Mouse (Mus musculus): ENCODE measurements around the gene Stk32c.

Gene Stk32c

DNA sequence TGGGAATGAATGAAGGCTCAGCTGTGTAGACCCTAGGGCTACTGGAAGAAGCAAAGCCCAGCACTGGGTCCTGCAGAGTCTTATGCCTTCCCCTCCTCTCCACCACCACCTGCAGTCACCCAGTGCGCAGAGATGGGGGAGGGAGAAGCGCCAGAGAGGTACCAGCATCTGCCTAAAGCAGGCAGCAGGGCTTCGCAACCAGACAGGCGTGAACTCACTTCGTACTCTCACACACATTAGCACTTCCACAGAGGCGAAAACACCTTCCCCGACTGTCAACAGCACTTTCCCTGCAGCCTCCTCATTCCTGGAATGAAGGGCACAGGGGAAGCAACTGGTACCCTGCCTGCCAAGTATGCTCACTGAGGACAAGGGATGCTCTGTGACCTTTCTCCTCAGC is 63.7 kb downstream of the Stk32c start:
- DNase-seq (ENCODE audit: extremely low read depth, insufficient read length, low spot score) = no peak

DNA sequence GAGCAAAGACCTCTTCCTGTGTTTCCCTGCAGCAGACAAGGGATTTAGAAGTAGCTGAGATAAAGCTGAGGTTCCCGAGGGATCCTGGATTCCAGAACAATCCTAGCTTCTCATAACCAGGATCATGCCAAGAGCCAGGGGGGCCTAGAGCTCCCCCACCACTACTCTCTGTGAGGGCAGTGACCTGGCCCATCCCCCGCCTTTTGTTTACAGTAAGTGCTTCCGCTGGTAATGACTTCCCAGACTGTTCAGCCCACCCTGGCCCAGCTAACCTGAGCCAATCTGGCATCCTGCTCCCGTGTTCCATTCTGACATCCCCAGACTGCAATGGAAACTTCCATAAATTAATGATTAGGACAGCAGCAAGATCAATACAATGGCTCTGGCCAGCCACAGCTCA is 65.7 kb downstream of the Stk32c start:
- DNase-seq (ENCODE audit: extremely low read depth, insufficient read length, low spot score) = no peak

DNA sequence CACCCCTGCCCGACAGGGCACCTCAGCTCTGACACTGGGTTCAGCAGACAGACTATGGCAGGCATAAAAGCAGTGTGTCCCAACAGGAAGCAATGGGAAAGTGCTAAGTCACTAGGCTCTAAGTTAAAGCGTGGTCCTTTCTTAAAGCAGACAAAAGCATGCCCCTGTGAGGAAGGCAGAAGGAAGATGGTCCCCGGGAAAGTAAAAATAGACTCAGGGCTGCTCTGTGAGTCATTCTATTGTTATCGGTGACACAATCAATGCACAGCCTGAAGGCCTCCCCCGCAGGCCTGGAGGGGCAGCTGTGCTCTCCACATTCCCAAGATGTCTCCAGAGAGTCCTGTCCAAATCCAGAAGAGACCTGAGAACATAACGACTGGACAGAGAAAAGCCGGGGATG is 67.2 kb downstream of the Stk32c start:
- no peak for DNase-seq (ENCODE audit: extremely low read depth, insufficient read length, low spot score)

DNA sequence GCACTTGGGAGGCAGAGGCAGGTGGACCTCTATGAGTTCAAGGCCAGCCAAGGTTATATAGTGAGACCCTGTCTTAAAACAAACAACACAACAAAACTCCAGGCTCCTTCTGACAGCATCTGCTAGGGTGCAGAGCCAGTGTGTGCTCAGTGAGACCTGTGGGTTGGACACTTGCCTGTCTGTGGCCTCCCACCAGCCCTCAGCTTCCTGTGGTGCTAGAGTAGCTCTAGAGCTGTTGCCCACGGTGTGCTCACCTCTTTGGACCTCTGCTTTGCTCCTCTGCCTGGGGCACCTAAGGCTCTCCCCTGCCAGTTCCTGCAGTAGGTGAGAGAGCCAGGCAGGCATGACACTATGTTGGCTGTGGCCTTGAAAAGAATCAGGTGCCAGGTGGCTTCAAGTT is 69.3 kb downstream of the Stk32c start:
- no peak for DNase-seq (ENCODE audit: extremely low read depth, insufficient read length, low spot score)

DNA sequence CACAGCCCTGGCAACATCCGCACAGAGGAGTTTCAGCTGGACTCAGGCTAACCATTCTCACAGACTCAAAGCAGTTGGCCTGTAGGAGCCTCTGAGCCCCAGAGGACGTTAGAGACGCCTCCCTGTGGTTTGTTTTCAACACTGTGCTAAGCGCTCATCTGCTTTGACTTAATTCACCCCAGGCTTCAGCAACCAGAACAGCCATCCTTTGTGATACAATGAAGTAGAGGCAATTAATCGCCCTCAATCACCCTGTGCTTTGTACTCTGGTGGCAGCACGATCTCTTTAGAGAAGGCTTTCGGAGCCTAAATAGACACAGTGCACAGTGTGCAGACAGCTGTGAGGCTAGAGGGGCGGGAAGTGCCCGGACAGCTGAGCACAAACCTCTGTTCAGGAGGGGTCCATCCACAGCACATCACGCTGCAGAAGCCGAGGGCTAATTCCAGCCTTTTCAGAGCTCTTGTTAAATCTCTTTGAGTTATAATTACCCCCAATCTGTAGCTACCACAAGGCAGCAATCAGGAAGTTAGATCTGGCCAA is 73.1 kb downstream of the Stk32c start:
- no peak for DNase-seq (ENCODE audit: extremely low read depth, insufficient read length, low spot score)

DNA sequence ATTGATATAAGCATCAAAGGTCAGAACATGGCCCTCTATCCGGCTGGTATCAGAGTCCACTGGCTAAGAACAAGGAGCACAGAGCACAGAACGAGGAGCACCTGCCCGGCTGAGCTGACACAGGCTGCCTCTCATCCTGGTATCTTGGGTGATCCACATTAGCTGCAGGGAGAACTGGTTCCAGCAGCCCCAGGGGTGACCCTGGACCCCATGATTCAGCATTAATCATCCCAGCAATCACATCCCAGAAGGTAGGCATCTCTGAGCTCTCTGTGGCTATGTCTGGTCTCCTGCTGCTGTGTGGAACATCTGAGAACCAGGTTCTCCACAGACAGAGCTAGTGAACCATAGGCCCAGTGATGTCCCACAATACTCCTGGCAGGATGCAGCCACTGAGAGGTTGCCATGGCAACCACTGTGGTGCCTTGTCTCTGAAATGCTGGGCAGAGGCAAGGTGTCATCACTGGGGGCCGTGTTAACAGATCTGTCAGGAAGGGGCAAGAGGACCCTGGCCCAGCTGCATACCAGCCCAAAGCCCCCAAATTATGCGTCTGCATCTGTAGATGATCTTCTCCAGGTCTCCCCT is 76.1 kb downstream of the Stk32c start:
- no peak for DNase-seq (ENCODE audit: extremely low read depth, insufficient read length, low spot score)

DNA sequence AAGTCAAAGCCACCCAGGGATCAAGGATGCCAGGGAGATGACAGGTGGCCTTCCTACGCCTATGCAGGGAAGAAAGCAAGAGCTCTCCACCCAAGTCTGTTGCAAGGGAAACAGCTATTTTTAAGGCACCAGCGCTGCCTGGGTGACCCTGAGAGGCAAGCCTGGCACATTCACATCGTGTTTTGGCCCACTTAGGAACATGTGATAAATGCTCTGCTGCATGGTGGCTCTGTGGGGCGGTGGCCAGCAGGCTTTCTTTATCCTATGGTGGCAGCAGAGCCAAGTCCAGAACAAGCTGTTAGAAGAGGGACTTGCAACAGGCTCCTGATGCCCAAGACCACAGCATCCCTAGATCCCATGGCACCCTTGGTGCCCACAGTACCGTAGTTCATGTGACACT is 77.9 kb downstream of the Stk32c start:
- no peak for DNase-seq (ENCODE audit: extremely low read depth, insufficient read length, low spot score)

DNA sequence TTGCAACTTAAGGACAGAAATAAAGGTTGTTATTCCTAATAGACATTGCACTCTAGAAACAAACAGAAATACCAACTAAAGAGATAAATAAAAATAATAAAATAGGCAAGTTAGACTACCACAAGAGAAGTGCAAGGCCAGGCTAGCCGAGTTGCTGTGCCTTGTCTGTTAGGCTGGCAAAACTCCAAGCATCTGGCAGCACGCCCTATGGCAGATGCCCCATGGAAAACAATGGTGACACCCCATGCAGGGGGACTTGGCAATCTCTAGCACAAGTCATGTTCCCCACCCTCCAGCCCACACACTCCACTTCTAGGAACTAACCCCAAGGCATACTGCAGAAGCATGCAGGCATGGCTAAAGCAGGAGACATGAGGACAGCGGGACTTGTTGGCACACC is 79.7 kb downstream of the Stk32c start:
- no peak for DNase-seq (ENCODE audit: extremely low read depth, insufficient read length, low spot score)

DNA sequence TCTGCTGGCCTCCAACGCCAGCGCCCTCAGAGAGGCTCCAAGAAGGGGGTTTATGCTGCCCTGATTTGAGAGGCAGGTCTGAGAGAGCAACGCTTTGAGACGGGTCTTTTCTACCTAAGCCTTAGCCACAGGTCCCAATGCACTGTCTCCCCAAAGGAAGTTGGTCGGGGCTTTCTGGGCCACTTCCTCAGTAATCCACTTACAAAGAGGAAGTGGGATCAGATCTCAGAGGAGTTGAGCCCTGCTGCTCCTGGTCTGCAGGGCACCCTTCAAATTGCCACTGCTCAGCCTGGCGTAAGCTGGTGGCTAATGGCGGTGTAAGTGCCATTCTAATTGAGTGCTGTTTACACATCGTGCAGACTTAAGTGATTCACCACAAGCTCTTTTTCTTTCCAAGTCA is 81.6 kb downstream of the Stk32c start:
- DNase-seq (ENCODE audit: extremely low read depth, insufficient read length, low spot score) = no peak

DNA sequence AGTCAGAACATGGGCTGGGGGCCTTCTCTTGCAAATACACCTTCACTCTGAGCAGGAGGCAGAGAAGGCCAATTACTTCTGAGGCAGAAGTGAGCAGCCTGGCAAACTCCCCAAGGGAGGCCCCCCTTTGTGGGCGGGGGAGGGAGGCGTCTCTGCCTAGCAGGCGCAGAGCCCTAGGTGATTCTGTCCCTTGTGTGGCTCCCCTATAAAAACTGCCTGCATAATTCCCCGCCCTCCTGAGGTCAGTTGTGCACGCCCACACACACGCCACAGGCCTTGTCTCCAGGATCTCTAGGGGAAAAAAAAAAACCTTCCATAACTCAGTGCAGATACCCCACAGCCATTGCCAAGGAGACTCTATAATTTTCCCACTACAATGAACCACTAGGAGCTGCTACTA is 82.7 kb downstream of the Stk32c start:
- DNase-seq (ENCODE audit: extremely low read depth, insufficient read length, low spot score) = no peak

DNA sequence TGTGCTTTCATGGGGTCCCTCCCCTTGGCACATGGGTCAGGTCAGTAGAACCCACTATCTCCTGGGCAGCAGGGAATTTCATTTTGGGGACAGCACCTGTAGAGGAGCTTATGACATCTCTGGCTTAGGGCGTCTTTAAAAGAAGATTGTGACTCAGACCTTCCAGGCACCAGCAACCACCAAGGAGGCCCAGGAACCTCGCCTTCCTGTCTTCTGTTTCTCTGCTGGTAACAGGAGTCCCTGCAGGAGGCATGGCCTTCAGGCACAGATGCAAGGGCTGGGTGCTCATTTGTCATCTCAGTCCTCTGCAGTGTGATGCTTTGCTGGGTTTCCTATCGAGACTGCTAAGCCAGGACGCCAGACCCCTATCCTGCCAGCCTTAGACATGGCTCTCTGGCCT is 84.1 kb downstream of the Stk32c start:
- DNase-seq (ENCODE audit: extremely low read depth, insufficient read length, low spot score) = no peak

DNA sequence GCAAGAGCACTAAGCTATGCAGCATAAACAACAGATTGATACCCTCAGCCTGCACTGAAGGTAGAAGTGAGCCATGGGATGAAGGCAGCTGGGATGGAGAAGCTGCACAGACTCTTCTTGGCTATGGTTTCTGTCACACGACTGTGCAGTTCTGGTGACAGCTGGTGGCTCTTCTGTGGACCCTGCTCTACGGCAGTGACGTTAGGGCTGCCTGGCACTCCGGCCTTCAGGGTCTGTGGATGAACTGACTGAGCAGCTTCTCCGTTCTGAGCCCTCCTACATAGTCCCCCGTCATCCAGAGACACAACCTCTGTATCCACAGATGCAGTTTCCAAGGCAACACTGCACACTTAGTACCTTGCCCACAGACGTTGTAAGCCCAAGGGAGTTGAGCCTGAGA is 86.6 kb downstream of the Stk32c start:
- no peak for DNase-seq (ENCODE audit: extremely low read depth, insufficient read length, low spot score)

DNA sequence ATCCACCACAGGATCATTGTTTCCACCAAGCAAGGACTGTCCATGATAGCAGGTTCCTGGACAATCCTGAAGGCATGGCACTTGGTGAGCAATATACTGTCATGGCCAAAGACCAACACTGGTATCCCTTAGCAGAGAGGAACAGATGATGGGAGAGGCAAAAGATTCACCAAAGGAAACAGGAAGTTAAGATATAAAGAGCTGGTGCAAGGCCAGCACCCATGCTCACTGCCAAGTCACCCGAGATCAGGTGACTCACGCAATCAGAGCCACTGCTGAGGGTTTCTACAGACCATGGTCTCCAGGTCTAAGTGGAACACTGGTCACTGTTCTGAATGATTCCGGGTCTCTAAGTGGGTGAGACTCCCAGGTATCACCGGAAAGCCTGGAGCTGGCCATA is 87.2 kb downstream of the Stk32c start:
- DNase-seq (ENCODE audit: extremely low read depth, insufficient read length, low spot score) = no peak

DNA sequence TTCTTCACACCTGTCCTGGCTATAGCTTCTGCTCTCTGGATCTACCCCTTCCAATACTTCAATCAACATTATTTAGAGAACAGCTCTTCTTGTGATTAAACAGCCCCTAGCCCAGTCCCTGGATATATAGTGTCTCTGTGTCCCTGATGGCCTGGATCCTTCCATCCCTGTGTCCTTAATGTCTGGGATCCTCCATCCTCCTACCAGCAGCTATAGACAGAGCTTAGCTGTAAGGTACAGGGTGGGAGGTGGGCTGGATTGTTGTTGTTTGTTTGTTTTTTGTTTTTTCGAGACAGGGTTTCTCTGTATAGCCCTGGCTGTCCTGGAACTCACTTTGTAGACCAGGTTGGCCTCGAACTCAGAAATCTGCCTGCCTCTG is 93.3 kb downstream of the Stk32c start:
- DNase-seq (ENCODE audit: extremely low read depth, insufficient read length, low spot score) = no peak

DNA sequence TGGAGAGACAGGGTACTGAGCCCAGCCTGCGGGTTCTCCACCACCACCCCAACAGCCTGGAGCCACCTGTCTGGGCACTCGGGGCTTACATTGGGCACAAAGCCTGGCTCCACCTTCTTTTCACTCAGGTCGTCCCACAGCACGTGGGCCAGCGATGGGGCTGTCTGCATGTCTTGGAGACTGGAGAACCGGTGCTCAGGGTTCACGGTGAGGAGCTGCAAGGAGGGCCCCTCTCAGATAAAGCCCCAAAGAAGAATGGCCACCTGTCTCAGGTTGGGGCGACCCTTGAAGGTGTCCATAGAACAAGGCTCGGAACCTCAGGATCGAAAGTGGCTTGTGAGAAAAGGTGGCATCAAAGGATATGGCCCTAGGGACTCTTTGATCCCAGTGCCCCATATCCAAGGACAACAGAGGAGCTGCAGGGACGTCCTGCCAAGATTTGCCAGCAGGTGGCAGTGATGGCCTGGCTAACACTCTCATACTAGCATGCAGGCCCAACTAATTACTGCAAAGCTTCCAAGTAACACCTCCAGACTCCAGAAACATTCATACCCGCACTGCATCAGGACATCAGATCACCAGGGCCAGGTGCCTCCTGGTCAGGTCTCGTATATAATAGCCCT is 93.8 kb downstream of the Stk32c start:
- no peak for DNase-seq (ENCODE audit: extremely low read depth, insufficient read length, low spot score)

DNA sequence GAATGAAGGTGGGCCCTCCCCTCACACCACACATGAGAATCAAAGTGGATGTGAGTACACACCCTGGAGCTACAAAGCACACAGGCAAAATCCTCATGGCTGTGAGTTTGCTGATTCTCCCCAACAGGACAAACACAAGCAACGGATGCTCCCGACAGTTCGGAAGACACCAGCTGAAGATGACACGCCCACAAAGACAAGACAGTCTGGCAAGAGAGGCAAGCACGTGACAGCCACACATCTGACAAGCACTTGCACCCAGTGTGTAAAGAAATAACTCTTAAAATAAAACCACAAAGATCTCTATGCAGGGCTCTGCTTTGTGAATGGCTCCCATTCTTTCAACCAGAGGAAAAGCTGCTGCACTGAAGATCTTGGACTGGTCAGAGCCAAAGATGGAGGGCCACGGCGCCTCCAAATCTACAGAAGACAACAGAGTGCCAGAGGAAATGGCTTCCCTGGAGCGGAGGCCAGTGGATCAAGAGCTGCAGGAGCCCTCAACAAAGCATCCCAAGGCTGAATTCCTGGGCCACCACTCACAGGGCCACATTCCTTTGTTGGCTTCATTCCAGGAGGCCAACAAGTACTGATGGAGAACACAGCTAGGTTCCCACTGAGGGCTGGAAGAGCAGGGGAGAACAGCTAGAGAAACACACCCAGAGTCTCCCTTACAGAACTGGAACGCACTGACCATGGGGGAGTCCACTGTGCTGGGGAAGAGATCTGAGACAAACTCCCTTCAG is 105.0 kb downstream of the Stk32c start:
- DNase-seq (ENCODE audit: extremely low read depth, insufficient read length, low spot score) = peak; percentile 12

DNA sequence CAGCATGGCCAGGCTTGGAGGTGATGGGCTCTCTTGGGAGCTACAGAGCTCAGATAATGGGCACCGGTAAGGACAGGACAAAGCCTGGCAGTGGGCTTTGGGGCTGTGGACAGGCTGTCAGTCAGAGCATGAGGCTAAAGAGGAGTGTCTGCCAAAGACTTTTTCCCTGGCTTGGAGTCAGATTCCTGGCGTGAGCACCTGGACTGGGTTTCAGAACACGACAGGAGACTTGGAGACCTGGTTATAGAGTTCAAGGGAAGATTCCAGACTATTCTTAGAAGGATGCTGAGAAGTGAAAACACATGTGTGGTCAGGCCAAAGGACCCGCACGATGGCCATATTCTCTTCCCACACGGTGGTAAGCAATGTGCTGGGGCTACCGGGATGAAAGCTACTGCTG is 107.4 kb downstream of the Stk32c start:
- DNase-seq (ENCODE audit: extremely low read depth, insufficient read length, low spot score) = no peak

DNA sequence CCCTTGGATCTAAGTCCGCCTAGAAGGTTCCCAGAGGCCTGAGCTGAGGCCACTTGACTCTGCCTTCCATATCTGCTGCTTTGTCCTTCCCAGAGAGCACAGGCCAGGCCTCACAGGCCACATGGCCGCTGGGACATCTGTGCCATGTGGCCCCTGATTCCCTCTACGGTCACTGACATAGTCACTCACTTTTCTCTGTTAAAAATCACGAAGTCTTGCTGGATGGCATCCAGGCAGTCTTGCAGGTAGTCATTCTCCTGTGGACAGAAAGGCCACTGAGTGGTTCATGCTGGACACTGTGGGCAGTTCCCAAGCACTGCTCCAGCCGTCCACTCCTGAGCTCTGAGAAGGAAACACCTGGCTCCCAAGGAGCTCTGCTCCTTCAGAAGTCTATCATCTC is 108.0 kb downstream of the Stk32c start:
- no peak for DNase-seq (ENCODE audit: extremely low read depth, insufficient read length, low spot score)

DNA sequence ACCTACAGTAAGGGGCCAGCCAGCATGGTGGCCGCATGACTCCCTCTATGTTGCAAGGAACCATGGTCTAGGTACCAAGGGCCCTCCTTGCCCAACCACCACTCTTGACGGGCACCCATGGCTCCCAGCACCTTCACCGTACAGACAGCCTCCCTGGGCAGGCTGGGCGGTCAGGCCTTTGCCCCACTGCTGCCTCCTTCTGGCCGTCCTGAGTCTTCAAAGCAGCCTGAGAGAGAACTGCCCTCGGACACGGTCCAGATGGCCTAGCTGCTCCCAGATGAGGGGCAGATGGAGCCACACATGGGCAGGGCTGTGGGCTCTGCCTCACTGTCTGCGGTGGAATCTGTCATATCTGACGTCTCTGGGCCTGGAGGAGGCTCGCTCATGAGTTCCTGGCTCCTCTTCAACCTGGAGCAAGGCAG is 109.1 kb downstream of the Stk32c start:
- no peak for DNase-seq (ENCODE audit: extremely low read depth, insufficient read length, low spot score)

DNA sequence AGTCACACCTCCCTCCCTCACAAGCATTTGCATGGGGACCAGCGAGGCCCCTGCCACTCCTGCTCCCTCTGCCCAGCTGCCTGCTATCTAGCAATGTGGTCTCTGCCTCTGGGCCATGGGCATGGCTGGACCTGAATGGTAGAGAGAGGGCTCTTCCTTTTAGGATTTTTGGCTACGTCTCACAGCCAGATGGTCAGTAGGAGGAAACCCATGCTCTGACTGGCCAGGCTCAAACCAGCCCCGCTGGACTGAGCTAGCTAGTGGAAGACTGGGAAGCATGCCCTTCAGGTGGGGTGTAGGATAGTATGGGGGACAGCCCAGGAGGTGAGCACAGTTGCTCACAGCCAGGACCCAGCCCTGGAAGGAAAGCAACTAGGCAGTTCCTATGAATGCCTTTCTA is 111.3 kb downstream of the Stk32c start:
- DNase-seq (ENCODE audit: extremely low read depth, insufficient read length, low spot score) = no peak

DNA sequence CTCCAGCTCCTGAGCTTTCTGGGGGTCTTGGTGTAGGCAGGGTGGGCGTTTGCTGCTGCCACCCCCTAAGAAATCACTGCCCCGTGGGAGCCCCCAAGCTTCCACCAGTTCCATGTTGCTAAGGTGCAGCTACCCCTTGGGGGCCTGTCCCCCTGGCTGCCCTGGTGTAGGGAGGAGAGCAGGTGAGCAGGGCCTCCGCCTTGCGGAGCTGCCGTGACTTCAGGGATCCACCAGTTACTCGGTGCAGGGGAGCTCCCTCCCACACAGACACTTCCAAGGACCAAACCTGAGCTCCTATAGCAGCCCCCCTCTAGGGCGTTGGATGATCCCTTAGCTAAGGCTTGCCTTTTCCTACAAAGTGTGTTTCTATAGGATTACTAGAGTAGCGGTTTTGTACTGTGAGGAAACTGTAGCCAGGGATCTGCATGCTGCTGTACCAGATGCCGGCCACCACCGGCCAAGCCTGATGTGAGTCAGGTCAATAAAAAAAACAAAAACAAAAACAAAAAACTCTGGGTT is 111.8 kb downstream of the Stk32c start:
- DNase-seq (ENCODE audit: extremely low read depth, insufficient read length, low spot score) = no peak

DNA sequence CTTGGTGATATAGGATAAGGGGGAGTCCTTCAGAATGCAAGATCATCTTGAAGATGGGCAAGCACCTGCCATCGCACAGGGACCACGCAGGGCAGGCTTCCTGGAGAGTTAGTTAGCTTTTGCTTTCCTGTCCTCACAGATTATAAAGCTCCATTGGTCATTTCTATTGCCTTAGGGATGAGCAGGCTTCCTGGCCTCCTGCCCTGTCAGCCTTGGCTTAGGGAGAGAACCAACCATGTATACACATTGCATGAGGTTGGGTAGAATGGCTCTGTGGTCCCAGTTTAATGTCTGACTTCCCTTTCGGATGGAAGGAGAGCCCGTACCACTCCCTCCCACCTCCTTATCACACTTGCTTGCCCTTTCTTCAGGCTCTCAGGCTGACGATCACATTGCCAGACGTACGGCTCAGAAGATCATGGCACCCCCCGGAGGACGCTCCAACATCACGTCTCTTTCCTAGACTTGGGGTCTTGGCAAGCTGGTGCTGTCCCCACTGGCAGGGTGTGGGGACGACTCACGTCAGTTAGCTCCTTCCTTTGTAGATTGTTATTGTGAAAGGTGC is 112.5 kb downstream of the Stk32c start:
- DNase-seq (ENCODE audit: extremely low read depth, insufficient read length, low spot score) = no peak

All from 3134 (cell line).